Mouse (Mus musculus) retina, adult 2 months (tissue): ENCODE measurements around the gene Prss29.
A peak's percentile ranks its signal among the peaks of the same experiment; 100 is the strongest.

Experiments
- DNase-seq: peaks from one replicate; pipeline ENCODE4 v3.0.0-alpha.2; 2012; ENCODE audit warnings: low read depth, low spot score

The Prss29 gene

DNA sequence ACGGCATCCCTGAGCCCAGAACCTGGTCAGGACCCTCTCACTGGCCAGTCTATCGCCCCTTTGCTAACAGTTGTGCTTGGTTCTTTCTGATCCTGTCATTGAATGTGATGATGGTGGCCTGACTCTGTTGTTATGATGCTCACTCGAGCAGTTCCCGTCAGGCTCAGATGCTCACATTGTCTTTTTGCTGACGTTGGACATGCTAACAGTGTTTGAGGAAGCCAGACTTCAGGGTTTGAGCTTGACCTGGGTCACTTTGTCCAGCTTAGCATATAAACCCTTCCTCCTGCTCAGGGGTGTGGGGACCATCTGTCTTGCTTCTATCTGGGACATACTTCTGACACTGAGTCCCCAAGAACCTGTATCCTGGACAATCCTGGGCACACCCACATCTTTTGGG lies at the start of gene Prss29:
Gene Prss29 (plus strand): TSS at position 301 of the 400 bp plus-strand sequence.
- DNase-seq: no peak

DNA sequence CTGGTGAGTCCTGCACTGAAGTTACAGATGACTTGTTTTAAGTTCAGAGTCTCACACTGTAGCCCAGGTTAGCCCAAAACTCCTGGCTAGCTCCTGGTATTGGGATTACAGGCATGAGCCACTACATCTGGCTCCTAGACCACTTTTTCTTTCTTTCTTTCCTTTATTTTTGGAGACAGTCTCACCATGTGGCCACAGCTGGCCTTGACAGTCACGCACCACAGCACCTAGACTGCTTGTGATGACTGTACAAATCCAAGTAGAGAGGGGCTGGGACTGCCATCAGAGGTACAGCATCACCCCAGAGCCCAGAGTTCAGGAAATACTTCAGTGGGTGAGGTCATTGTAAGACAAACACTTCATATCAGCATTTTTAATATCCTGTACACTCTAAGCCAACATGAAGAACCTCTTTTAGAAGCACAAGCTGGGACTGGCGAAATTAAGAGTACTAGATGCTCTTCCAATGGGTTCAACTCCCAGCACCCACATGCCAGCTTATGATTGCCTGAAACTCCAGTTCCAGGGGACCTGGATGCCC lies 47.6 kb upstream of the Prss29 start:
- DNase-seq: no peak

DNA sequence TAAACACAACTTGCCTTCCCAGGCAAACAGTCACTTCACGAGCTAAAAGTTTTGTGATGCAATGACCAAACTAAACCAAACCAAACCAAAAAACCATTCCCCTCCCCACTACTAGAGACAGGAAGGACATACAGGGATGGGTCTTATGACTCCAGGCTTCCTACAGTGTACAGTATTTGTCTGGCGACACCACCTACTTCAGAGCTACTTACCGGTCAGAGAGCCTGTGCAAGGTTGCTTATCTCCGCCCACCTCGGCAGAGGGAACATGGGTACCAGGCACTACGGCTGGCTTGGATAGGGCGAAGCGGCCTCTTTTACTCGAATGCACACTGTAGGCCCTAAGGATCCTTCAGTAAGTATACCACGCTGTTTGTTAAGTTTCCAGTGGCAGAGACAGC lies 46.1 kb upstream of the Prss29 start:
- DNase-seq: no peak

DNA sequence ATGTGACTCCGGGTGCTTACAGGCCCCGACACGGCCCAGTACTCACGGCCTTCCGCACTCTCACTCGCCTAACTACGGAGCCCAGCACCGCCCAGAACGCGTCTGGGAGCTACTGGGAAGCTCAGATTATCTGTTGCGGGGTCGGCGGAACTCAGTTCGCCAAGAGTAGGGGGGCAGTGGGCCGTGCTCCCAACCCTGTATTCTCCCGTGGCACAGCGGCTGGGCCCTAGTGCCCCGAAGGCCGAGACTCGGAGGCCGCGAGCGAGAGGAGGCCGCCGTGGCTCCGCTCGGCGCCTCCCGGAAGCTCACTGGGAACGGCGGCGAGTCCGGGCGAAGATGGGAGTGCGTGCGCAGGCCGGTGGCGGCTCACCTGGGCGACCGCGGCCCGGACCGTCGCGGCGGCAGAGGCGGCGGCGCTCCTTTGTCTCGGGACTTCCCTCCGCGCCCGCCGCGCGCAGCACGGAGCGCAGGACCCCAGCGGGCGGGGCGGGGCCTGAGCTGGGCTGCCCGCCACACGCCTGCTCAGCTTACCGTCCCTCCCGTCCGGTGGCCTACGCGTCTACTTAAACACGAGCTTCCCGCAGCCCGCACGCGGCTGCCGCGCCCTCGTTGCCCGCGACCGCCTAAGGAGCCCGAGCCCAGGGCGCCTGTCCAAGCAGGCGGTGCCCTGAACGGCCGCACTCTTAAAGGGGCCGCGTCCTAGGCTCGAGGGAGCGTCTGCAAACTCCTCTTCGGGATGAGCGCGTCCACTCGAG lies 45.3 kb upstream of the Prss29 start:
- no peak for DNase-seq

DNA sequence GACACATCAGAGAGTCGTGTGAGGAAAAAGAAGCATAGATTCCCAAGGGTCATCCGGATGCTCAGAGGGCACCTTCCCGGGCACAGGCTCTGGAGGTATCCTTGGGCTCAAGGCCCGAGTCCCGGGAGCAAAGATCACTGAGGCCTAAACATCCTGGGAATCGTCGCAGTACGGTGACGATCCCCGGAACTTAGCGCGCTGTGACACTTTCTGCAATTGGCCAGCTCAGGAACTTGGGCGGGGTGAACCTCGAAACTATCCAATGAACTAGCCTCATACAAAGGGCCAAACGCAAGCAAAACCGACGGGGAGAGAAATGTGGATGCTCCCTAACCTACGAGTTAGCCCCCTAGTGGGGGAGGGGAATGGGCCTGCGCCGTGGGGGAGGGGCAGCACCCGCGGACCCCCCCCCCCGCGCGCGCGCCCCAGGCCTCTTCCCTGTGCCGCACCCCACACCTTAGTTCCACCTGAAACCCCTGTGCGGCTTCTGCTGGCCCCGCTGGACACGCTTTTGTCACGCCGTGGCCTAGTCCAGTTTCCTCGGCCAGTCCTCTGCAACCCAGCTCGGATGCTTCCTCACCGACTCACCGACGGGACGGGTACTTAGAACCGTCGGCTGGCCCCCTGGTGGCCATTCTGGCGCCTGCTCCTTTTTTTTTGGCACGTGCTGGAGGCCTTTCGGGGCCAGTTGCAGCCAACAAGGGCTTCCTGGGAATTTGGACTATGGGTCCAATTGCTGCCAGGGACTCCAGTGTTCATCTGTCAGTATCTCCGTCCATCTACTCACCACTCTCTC lies 44.5 kb upstream of the Prss29 start:
- peak; percentile 100 for DNase-seq

DNA sequence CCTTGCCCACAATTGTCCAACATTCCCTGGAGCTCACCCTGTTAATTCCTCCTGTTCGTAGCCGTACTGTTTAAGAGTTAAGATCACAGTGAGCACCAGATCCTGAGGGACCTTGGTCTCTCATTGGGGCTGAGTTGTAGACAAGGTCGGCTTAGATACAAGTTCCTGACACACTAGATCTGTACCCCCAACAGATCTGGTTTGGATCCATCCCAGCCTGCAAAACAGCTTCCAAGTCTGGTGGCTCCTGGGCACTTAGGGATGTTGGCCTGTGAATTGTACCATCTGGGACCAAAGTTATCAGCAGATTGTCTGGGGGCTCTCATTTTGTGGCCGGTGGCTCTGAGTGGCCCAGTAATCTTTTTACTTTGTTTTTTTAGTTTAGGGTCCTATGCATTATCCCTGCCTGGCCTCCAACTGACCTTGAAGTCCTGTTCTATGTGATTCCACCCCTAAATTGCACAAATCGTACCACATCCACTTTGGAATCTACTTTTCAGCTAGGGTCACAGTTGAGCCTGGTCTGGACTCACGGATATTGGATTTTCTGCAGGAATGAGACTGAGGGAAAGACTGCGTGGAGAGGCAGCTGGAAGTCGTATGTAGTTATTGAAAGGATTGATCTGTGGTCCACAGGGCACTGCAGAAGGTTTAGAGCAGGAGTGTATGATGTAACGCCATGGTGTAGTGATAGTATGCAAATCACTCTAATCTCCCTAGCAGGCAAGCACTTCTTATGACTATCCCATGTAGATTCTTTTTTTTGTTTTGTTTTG lies 43.7 kb upstream of the Prss29 start, which contains the start of gene Ube2i:
Gene Ube2i (minus strand): TSS at position 52 of the 776 bp plus-strand sequence.
- DNase-seq: no peak

DNA sequence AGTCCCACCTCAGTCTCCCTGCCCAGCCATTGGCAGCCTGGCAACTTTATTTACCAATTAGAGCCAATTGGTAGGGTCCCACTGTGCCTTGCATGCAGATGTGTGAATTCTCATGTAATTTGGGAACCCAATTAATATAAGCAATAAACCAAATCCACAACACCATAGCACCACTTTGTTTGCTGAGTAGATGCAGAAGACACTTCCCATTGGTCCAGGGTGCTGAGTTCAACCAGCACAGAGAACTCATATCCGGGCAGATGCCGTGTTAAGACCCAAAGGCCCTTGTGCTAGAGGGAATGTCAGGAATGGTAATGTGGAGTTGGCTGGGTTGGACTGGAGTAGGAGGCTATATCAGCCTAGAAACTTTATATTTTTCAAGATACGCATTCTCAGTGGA lies 42.6 kb upstream of the Prss29 start:
- DNase-seq: no peak

DNA sequence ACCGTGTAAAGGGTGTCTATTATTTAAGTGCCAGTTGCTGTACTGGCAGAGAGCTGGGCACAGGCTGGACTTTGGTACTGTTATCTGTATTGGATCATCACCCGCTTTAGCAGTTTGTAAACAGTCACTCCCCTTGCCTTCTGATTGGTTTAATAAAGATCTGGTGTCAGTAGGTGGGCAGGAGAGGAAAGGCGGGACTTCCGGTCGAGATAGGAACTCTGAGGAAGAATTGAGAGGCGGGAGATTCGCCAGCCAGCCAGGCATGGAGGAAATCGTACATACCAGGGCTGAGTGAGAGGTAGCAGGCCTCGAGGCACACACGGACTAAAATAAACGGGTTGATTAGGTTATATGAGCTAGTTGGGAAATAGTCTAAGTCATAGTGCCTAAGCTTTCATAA lies 36.3 kb upstream of the Prss29 start:
- no peak for DNase-seq

DNA sequence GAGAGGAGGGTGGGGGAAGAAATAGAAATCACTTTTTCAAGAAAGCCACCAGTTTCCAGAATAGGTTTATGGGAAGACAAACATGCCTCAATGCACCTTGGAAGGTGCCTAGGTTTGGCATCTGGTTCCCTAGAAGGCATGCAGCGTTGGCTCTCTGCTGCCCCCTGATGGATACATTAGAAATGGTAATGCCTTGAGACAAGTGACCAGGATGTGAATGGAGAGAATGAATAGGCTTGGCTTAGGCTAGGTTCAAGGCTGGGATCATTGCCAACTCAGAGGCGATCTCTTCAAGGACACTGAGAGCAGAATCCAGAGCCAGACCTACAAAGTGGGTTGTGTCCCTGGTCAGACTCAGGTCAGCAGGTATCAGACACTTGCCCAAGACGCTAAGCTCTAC lies 33.4 kb upstream of the Prss29 start:
- peak; percentile 57 for DNase-seq

DNA sequence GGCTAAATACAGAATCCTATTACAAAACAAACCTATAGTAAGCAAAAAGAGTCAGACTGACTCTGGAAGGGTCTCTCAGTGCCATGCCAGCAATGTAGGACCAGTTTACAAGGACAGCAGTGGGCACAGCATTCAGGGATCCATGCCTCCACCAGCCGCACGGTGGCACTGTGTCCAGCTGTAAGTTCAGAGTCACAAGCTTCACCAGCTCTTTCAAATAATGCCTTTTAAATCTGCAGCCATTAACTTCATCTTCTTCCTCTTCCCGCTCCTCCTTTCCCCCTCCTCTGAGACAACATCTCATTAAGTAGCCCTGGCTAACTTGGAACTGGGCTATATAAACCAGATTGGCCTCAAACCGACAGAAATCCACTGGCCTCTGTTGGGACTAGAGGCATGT lies 29.6 kb upstream of the Prss29 start:
- no peak for DNase-seq

DNA sequence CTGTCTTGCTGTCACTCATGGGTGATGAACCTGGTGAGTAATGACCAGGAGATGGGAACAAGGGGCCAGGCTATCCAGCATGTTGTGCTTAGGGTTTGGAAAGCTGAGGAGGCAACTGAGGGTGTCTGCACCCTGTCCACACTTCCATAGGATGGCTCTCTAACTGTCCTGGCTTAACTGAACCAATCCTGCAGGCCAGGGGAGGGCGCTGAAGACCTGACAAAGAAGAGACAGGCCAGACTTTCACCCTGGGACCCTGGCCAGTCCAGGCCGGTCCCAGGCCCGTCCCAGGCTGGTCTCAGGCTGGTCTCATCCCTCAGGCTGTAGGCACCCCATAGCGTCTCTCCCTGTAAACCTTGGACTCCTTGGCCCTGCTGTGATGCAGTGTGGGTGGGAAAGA lies 28.0 kb upstream of the Prss29 start:
- DNase-seq: no peak

DNA sequence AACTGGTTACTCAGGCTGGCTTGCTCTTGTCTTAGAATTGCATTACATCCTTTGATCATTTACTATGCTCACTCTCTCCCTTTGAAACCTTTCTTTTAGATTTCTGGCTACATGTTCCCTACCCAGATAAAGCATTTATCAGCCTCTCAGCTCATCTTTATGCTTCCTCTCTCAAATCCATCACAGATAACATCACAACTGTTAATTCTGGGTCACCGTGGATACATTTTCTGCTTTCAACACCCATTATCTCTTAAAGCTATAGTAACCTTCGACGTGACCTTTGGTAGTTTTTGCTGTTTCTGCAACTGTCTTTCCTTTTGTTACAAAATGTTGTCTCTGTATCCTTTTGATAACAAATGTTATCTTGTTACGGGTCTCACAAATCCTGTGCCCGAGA lies 25.0 kb upstream of the Prss29 start:
- DNase-seq: no peak

DNA sequence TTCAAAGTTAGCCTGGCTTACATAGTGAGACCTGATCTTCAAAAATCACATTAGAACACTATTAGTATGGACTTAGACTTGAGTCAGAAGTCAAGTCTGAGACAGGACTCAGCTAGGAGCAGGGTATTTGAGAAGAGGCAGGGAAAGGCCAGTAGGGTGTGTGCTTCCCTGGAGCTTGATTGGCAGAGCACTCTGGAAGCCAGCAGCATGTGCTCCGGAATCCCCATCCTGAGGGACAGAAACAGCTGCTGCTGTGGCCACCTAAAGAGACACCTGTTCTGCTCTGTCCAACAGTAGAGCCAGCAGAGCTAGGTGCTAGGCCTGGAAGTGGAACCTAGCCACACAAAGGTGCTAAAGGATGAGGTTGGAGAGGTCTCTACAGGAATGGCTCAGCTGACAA lies 24.3 kb upstream of the Prss29 start:
- DNase-seq: no peak

DNA sequence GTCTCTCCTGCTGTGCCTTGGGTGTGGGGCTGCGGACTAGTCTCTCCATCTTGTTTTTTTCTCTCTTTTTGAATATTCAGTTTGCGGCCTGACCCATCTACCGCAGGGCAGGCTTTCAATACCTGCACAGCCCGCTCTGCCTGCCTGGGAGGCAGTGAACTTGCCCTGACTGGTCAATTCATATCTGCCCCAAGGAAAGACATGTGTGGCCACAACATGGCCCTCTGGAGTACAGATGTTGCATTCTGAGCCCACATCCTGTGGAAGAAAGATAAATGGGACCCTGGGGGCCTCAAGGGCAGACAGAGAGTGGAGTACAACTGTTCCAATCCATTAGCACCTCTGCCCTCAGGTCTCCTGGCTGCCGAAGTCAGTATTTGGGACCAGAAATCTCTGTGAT lies 20.4 kb upstream of the Prss29 start, which contains the start of gene Prss34:
Gene Prss34 (plus strand): TSS at position 301 of the 400 bp plus-strand sequence.
- no peak for DNase-seq

DNA sequence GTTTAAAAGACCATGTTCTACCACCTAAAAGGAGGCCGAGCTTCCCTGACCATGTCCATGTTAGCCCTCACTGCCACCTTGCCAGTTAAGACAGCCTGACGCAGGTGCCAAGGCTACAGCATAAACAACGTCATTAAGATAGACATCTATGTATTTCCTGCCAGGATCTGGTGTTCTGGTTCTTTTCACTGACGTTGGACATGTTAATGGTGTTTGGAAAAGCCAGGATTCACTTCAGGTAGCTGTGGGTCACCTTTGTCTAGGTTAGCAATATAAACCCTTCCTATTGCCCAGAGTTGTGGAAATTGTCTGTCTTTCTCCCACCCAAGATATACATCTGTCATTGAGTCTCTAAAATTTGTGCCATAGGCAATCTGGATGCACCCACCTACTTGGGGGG lies 10.1 kb upstream of the Prss29 start, which contains the start of gene Prss28:
Gene Prss28 (plus strand): TSS at position 301 of the 400 bp plus-strand sequence.
- DNase-seq: no peak

DNA sequence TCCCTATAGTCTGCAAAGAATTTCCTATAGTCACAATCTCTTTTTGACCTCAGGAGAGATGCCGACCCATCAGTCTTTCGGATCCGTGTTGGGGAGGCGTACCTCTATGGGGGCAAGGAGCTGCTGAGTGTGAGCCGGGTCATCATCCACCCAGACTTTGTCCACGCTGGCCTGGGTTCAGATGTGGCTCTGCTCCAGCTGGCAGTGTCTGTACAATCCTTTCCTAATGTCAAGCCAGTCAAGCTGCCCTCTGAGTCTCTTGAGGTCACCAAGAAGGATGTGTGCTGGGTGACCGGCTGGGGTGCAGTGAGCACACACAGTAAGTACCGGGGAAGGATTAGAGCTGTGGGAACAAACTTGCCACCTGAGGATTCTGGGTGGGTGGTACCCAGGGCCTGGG lies 2.4 kb downstream of the Prss29 start:
- DNase-seq: no peak

DNA sequence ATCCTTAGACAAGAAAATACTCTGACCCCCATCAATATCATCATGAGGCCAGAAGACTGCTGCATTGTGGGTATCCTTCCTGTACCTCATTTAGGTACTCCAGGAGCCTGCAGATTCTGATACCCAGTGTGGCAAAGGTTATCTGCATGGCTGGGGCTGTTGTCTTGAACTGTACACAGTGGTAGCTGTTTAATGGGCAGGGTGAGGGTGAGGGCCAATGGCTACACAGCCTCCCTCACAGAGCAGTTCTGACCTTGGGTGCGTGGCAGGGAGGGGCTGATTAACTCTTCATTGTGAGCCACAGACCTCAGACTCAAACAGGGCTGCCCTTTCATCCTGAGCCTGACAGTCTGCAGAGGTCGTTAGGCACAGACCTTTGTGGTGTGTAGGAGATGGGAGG lies 4.5 kb downstream of the Prss29 start:
- DNase-seq: no peak

DNA sequence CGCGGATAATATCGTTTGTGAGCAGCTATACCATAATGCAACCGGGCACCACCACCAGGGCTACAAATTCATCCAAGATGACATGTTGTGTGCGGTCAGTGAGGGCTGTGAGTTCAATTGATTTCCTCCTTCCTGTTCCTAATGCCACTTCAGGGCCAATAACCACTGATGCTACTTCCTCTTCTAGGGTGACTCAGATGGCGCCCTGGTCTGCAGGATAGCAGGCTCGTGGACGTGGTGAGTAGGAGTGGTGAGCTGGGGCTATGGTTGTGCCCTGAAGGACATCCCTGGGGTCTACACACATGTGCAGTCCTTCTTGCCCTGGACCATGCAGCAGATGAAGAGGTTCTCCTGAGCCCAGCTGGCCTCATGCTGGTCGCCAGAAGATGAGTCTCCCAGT lies 13.9 kb downstream of the Prss29 start:
- no peak for DNase-seq

DNA sequence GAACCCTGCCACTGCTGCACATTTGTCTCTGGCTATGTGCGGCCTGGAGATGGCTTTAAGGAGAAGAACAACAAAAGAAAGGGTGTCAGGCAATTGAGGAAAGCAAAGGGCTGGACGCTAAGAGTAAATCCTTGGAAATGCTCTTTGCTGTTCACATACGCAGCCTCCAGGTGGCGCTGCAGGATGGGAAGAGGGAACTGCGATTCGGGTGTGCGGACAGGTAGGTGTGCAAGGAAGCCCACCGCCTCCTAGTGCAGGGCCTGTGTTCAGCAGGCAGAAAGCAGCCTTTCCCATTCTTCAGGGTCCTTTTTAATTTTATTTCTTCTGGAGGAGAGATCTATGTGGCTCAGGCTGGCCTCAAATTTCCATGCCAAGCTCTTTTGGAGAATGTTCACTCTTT lies 15.5 kb downstream of the Prss29 start:
- DNase-seq: peak; percentile 38

DNA sequence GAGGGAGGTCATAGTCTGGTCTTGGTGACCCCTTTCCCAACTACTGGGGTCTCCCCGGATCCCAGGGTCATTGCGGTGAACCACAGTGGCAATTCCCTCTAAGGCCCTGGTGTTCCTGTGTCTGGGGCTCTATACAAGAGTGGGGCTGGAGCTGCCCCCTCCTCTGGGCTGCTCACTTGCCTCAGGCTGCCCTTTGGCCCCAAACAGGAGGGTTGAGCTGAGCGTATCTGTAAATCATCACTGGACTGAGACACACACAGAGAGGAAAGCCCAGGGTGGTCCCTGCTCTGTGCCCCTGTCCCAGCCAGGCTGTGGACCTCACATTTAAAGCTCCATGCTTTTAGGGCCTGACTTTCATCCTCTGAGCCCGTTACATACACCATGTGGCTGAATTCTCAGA lies 19.8 kb downstream of the Prss29 start:
- no peak for DNase-seq

DNA sequence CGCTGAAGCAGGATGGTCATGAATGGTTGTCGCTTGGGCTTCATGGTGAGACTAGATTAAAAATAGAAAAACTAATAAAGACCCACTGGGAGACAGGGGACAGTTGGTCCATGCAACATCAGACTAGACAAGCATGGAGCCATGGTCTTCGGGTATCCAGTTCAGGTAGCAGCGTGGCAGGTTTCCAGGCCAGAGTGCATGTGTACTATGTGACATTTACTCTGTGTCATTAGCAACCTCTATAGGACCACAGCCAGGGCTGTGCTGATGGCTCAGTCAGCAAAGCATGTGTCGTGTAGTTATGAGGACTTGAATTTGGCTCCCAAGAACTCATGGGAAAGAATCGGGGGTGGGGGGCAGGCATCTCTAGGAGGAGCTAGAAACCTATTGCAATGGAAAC lies 21.5 kb downstream of the Prss29 start:
- no peak for DNase-seq

DNA sequence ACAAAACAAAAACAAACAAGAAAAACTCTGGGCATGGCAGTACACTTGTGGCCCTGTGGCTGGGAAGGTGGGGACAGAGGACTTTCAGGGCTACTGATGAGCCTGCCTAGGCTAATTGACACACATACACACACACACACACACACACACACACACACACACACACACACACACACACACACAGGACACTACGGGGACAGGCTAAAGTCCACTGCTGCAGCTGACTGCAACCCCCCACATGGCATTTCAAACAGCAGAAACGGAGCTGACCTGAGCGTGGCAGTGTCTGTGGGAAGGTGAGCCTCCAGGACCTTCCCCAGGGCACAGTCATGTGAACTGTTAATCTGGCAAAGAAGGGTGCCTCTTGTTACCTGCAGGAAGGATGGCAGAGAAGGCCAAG lies 23.0 kb downstream of the Prss29 start:
- no peak for DNase-seq
